Mouse (Mus musculus): ENCODE data around the gene Fam69b. TPM values are rescaled to one million over a fixed set of nuclear protein-coding genes. Genes with fewer than 3 reads are reported as not detected.

Fam69b gene
- polyA plus RNA-seq, 2 experiments = 0.70 to 0.78 TPM

DNA sequence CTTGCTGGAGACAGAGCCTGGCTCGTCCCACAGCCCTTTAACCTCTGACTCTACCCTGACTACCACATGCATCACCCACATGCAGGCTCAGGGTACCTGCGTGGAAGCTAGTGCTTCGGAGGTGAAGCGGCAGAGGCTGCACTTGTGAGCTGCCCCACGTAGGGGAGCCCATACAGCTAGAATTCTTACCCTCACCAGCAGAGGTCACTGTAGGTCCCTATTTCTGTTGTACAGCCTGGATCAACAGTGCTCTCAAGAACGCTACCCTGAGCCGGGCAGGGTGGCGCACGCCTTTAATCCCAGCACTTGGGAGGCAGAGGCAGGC, 34.3 kb upstream of the Fam69b start:
- no peak for TF ChIP-seq EP300 (IDR thresholded peaks at IDR 0.05; ENCODE audit: low read depth)
- TF ChIP-seq CTCF (IDR thresholded peaks at IDR 0.05; ENCODE audit: low read depth) = peak; percentile 70
- WGBS (ENCODE audit: insufficient replicate concordance) = 37% methylated on average over 9 of the region's 9 CpGs

GRCm38 (mm10) chr2:26594461-26594933, 33.8 kb upstream of the Fam69b start:
- 62% methylated on average over 7 of the region's 7 CpGs for WGBS (ENCODE audit: insufficient replicate concordance)
- no peaks in the 10 kb centered on the region for H3K27me3 ChIP-seq (ENCODE audit: control insufficient read depth, insufficient read depth, low read length)
- TF ChIP-seq EP300 (IDR thresholded peaks at IDR 0.05; ENCODE audit: low read depth) (no peak), CTCF (IDR thresholded peaks at IDR 0.05; ENCODE audit: low read depth) (no peak)
- H3K36me3 ChIP-seq (replicated peaks; ENCODE audit: control insufficient read depth, insufficient read depth, low read depth) = no peaks in the 10 kb centered on the region; the same call in 1 of the 2 replicates
- H3K9me3 ChIP-seq (ENCODE audit: control insufficient read depth, low read length) = no peaks in the 10 kb centered on the region
- H3K4me1 ChIP-seq (replicated peaks; ENCODE audit: control insufficient read depth in 2 of 2, insufficient read depth in 2 of 2, low read length in 1 of 2) = peaks cover 0 to 16% of the 10 kb centered on the region in 2 experiments; a peak in 2 of 4 replicates
- peak; percentile 14; the same call in 1 of the 2 replicates for ATAC-seq (ENCODE audit: insufficient read depth)
- H3K9ac ChIP-seq (replicated peaks) = no peak overlapping the region
- H3K27ac ChIP-seq = no peak overlapping the region
- H3K4me3 ChIP-seq (ENCODE audit: insufficient read depth in 1 of 2, low read depth in 2 of 2, low read length in 2 of 2) = no peak overlapping the region
- no peak for DNase-seq (ENCODE audit: low read depth in 3 of 3, low spot score in 3 of 3)
- H3K4me2 ChIP-seq (ENCODE audit: low read depth) = no peak overlapping the region

More for the DNA sequence above, 34.3 kb upstream of the Fam69b start:
- no peaks in the 10 kb centered on the region; the same call in 1 of the 2 replicates for H3K36me3 ChIP-seq (replicated peaks; ENCODE audit: control insufficient read depth, insufficient read depth, low read depth)
- H3K4me2 ChIP-seq (ENCODE audit: low read depth) = no peak overlapping the region
- H3K27ac ChIP-seq = no peak overlapping the region
- no peak overlapping the region for H3K9ac ChIP-seq (replicated peaks)
- H3K27me3 ChIP-seq (ENCODE audit: control insufficient read depth, insufficient read depth, low read length) = no peaks in the 10 kb centered on the region
- no peak overlapping the region for H3K4me3 ChIP-seq (ENCODE audit: insufficient read depth in 1 of 2, low read depth in 2 of 2, low read length in 2 of 2)
- peak; percentile 42 for ATAC-seq (ENCODE audit: insufficient read depth)
- no peak for DNase-seq (ENCODE audit: low read depth in 3 of 3, low spot score in 3 of 3)
- no peaks in the 10 kb centered on the region for H3K9me3 ChIP-seq (ENCODE audit: control insufficient read depth, low read length)
- H3K4me1 ChIP-seq (replicated peaks; ENCODE audit: control insufficient read depth in 2 of 2, insufficient read depth in 2 of 2, low read length in 1 of 2) = peaks cover 0 to 12% of the 10 kb centered on the region in 2 experiments; a peak in 2 of 4 replicates

- Histone ChIP-seq H3K4me3 (ENCODE audit: insufficient read depth in 1 of 2, low read depth in 2 of 2, low read length in 2 of 2) (no peak overlapping the region), H3K36me3 (replicated peaks; ENCODE audit: control insufficient read depth, insufficient read depth, low read depth) (no peaks in the 10 kb centered on the region; the same call in 1 of the 2 replicates), H3K9me3 (ENCODE audit: control insufficient read depth, low read length) (no peaks in the 10 kb centered on the region), H3K27me3 (ENCODE audit: control insufficient read depth, insufficient read depth, low read length) (no peaks in the 10 kb centered on the region), H3K4me2 (ENCODE audit: low read depth) (no peak overlapping the region), H3K9ac (replicated peaks) (no peak overlapping the region), H3K4me1 (replicated peaks; ENCODE audit: control insufficient read depth in 2 of 2, insufficient read depth in 2 of 2, low read length in 1 of 2) (peaks cover 0 to 18% of the 10 kb centered on the region in 2 experiments; a peak in 2 of 4 replicates), H3K27ac (no peak overlapping the region)
- no peak for DNase-seq (ENCODE audit: low read depth in 3 of 3, low spot score in 3 of 3)
- WGBS (ENCODE audit: insufficient replicate concordance) = 51% methylated on average over 6 of the region's 6 CpGs
- ATAC-seq (ENCODE audit: insufficient read depth) = peak; percentile 40
- TF ChIP-seq EP300 (IDR thresholded peaks at IDR 0.05; ENCODE audit: low read depth) (no peak), CTCF (IDR thresholded peaks at IDR 0.05; ENCODE audit: low read depth) (no peak)
These were observed 33.1 kb upstream of the Fam69b start for GRCm38 (mm10) chr2:26594934-26595724.

GRCm38 (mm10) chr2:26595725-26596435, 32.4 kb upstream of the Fam69b start:
- Histone ChIP-seq H3K27ac (no peak overlapping the region), H3K36me3 (replicated peaks; ENCODE audit: control insufficient read depth, insufficient read depth, low read depth) (no peaks in the 10 kb centered on the region; the same call in 1 of the 2 replicates), H3K9me3 (ENCODE audit: control insufficient read depth, low read length) (no peaks in the 10 kb centered on the region), H3K4me2 (ENCODE audit: low read depth) (no peak overlapping the region), H3K9ac (replicated peaks) (no peak overlapping the region), H3K27me3 (ENCODE audit: control insufficient read depth, insufficient read depth, low read length) (no peaks in the 10 kb centered on the region), H3K4me1 (replicated peaks; ENCODE audit: control insufficient read depth in 2 of 2, insufficient read depth in 2 of 2, low read length in 1 of 2) (peaks cover 0 to 21% of the 10 kb centered on the region in 2 experiments; a peak in 2 of 4 replicates), H3K4me3 (ENCODE audit: insufficient read depth in 1 of 2, low read depth in 2 of 2, low read length in 2 of 2) (no peak overlapping the region)
- 64% methylated on average over 11 of the region's 11 CpGs for WGBS (ENCODE audit: insufficient replicate concordance)
- DNase-seq (ENCODE audit: low read depth in 3 of 3, low spot score in 3 of 3) = no peak
- TF ChIP-seq EP300 (IDR thresholded peaks at IDR 0.05; ENCODE audit: low read depth) (no peak), CTCF (IDR thresholded peaks at IDR 0.05; ENCODE audit: low read depth) (no peak)
- no peak for ATAC-seq (ENCODE audit: insufficient read depth)

- Histone ChIP-seq H3K9ac (replicated peaks) (no peak overlapping the region), H3K4me1 (replicated peaks; ENCODE audit: control insufficient read depth in 2 of 2, insufficient read depth in 2 of 2, low read length in 1 of 2) (peaks cover 0 to 22% of the 10 kb centered on the region in 2 experiments; a peak in 2 of 4 replicates)
These were observed 31.4 kb upstream of the Fam69b start for GRCm38 (mm10) chr2:26596898-26597297.

More at GRCm38 (mm10) chr2:26596898-26597297, 31.4 kb upstream of the Fam69b start:
- TF ChIP-seq EP300 (IDR thresholded peaks at IDR 0.05; ENCODE audit: low read depth) (no peak), CTCF (IDR thresholded peaks at IDR 0.05; ENCODE audit: low read depth) (no peak)
- H3K36me3 ChIP-seq (replicated peaks; ENCODE audit: control insufficient read depth, insufficient read depth, low read depth) = no peaks in the 10 kb centered on the region; the same call in 1 of the 2 replicates
- DNase-seq (ENCODE audit: low read depth in 3 of 3, low spot score in 3 of 3) (no peak), ATAC-seq (ENCODE audit: insufficient read depth) (no peak)
- no peaks in the 10 kb centered on the region for H3K27me3 ChIP-seq (ENCODE audit: control insufficient read depth, insufficient read depth, low read length)
- H3K9me3 ChIP-seq (ENCODE audit: control insufficient read depth, low read length) = no peaks in the 10 kb centered on the region
- no peak overlapping the region for H3K4me3 ChIP-seq (ENCODE audit: insufficient read depth in 1 of 2, low read depth in 2 of 2, low read length in 2 of 2)
- WGBS (ENCODE audit: insufficient replicate concordance) = 86% methylated on average over 3 of the region's 3 CpGs
- H3K4me2 ChIP-seq (ENCODE audit: low read depth) = no peak overlapping the region
- H3K27ac ChIP-seq = no peak overlapping the region
